Mouse (Mus musculus) heart, adult 2 months (tissue): ENCODE data around the gene Poldip2.

ENCODE experiments used
- CTCF ChIP-seq: fragments of 200-600 bp; IDR thresholded peaks from 2 replicates; pipeline ENCODE4 v1.8.1; 2022; ENCODE audit warnings: antibody characterized with exemption, mild to moderate bottlenecking, moderate library complexity
- EP300 ChIP-seq: fragments of 200-500 bp; IDR thresholded peaks from 2 replicates; pipeline ENCODE4 v1.6.1; 2011; ENCODE audit warnings: low read depth, low read length, control low read depth; ENCODE audit not compliant: insufficient read depth
- POLR2A ChIP-seq: fragments of 200-500 bp; IDR thresholded peaks from 2 replicates; pipeline ENCODE4 v1.6.1; 2011; ENCODE audit warnings: mild to moderate bottlenecking, low read depth, low read length, control low read depth; ENCODE audit not compliant: insufficient read depth

DNA sequence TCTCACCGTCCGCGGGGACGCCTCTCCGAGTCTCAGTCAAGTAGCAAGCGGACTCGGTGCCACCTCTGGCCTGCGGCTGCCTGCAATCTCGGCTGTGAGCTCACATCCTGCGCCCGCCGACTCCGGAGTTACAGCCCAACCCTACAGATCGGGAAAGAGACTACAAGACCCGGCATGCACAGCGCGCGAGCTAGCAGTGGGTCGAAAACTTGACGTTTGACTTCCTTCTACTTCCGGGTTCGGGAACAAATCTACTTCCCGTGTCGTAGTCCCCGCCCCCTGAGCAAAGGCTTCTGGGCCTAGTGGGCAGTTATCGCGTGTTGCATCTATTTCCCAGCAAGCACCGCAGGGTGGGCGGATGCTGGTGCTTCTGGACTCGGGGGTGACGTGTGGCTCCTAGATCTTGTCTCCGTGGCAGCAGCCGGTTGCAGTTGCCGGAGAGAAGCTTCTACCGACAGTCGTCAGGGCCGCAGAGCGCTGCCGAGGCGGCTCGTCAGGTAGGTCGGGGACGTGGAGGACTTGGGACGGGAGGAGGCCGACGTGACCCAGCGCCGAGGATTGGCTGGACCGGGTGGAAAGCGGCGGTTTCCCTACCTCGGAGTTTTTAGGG is 24.2 kb downstream of the Poldip2 start, which contains the start of the genes Tnfaip1 and Ift20:
- TF ChIP-seq CTCF = no peak
- peak; percentile 64 for TF ChIP-seq EP300
- TF ChIP-seq POLR2A = peak; percentile 86
